Mouse (Mus musculus): ENCODE results near the gene Actn1. TPM values are rescaled to one million over a fixed set of nuclear protein-coding genes. Genes with fewer than 3 reads are reported as not detected.

The Actn1 gene
- polyA plus RNA-seq, 1 experiment from 2014 or later = 7.3 TPM

DNA sequence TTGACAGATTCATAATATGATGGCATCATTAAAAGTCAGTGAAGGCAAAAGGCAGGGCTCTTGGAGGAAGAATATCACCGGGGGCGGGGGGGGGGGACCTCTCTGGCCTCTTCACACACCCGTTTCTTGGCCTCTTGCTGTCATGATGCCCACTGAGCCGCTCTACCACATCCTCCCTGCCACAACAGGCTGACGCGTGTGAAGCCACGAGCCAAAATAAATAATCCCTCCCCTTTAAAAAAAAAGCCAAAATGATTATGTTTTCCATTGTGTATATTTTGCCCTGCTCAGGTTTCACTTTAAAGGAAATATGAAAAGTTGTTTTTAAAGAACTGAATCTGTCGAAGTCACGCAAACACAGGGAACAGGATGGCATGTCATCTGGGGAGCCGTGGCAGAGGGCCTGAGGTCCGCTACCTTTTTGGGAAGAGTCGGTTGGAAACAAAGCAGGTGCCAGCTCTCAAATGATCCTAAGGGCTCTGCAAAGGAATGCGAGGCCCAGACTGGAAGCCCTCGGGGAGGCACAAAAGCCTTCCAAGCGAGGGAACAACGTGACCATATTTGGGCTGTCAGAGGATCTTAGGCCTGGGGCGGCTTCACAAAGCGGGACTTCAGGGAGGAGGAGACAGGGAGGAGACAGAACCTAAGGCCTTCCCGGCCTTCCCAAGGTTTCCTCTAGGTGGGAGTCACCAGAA lies 51.9 kb downstream of the Actn1 start:
- no peak overlapping the region for H3K9ac ChIP-seq
- WGBS (ENCODE audit: insufficient replicate concordance) = 72% methylated on average over 19 of the region's 19 CpGs
- no peak overlapping the region for H3K27ac ChIP-seq
- no peak for ATAC-seq (ENCODE audit: low read depth)
- DNase-seq = no peak
- H3K4me3 ChIP-seq (replicated peaks) = no peak overlapping the region
- H3K27me3 ChIP-seq = no peaks in the 10 kb centered on the region
- no peaks in the 10 kb centered on the region for H3K9me3 ChIP-seq (replicated peaks)
- H3K4me2 ChIP-seq = no peak overlapping the region
- H3K4me1 ChIP-seq (replicated peaks) = peaks cover 28% of the 10 kb centered on the region
- peaks cover 13% of the 10 kb centered on the region; the same call in 1 of the 2 replicates for H3K36me3 ChIP-seq

- 72% methylated on average over 4 of the region's 4 CpGs for WGBS (ENCODE audit: insufficient replicate concordance)
- H3K9ac ChIP-seq = no peak overlapping the region
These were observed 56.9 kb downstream of the Actn1 start for GRCm38 (mm10) chr12:80203284-80203683.

GRCm38 (mm10) chr12:80199738-80200137 lies 60.4 kb downstream of the Actn1 start:
- H3K27ac ChIP-seq = no peak overlapping the region
- H3K4me2 ChIP-seq = no peak overlapping the region

More at GRCm38 (mm10) chr12:80203284-80203683, 56.9 kb downstream of the Actn1 start:
- H3K27ac ChIP-seq = no peak overlapping the region
- H3K4me3 ChIP-seq (replicated peaks) = no peak overlapping the region
- no peak overlapping the region for H3K4me2 ChIP-seq
- H3K27me3 ChIP-seq = no peaks in the 10 kb centered on the region
- ATAC-seq (ENCODE audit: low read depth) = no peak
- DNase-seq = no peak
- peaks cover 21% of the 10 kb centered on the region; the same call in 1 of the 2 replicates for H3K36me3 ChIP-seq
- H3K4me1 ChIP-seq (replicated peaks) = no peaks in the 10 kb centered on the region
- H3K9me3 ChIP-seq (replicated peaks) = no peaks in the 10 kb centered on the region

DNA sequence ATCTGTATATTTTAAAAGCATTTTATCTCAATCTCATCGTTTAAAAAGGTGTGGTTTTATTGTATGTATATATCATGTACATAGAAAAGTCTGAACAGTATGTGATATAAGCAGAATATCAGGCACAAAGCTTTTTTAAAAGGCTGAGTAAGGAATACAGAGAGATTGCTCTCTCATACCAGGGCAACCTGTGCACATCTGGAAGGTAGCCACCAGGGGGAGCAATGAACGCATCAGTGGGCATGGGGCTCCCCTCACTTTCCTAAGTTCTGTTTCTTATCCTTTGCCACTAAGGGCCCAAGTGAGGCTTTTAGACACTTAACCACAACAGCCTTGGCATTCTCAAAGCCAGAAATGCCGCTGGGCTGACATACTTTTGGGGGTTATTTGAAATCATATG lies 61.7 kb downstream of the Actn1 start:
- no peak for ATAC-seq (ENCODE audit: low read depth)

More at GRCm38 (mm10) chr12:80199738-80200137, 60.4 kb downstream of the Actn1 start:
- Histone ChIP-seq H3K9me3 (replicated peaks) (no peaks in the 10 kb centered on the region), H3K27me3 (no peaks in the 10 kb centered on the region), H3K9ac (no peak overlapping the region), H3K4me3 (replicated peaks) (no peak overlapping the region), H3K36me3 (peaks cover 24% of the 10 kb centered on the region; the same call in 1 of the 2 replicates), H3K4me1 (replicated peaks) (no peaks in the 10 kb centered on the region)
- ATAC-seq (ENCODE audit: low read depth) (no peak), DNase-seq (no peak)
- 51% methylated on average over 2 of the region's 2 CpGs for WGBS (ENCODE audit: insufficient replicate concordance)

GRCm38 (mm10) chr12:80197343-80197742 lies 62.8 kb downstream of the Actn1 start:
- peak; percentile 48 for DNase-seq
- 62% methylated on average over 10 of the region's 10 CpGs for WGBS (ENCODE audit: insufficient replicate concordance)

More for the DNA sequence above, 61.7 kb downstream of the Actn1 start:
- Histone ChIP-seq H3K27me3 (no peaks in the 10 kb centered on the region), H3K9ac (no peak overlapping the region), H3K4me3 (replicated peaks) (no peak overlapping the region), H3K36me3 (peaks cover 18% of the 10 kb centered on the region; the same call in 1 of the 2 replicates), H3K9me3 (replicated peaks) (no peaks in the 10 kb centered on the region), H3K27ac (no peak overlapping the region), H3K4me2 (no peak overlapping the region), H3K4me1 (replicated peaks) (no peaks in the 10 kb centered on the region)
- peak; percentile 20 for DNase-seq
- WGBS (ENCODE audit: insufficient replicate concordance) = 15% methylated on average over 3 of the region's 3 CpGs

DNA sequence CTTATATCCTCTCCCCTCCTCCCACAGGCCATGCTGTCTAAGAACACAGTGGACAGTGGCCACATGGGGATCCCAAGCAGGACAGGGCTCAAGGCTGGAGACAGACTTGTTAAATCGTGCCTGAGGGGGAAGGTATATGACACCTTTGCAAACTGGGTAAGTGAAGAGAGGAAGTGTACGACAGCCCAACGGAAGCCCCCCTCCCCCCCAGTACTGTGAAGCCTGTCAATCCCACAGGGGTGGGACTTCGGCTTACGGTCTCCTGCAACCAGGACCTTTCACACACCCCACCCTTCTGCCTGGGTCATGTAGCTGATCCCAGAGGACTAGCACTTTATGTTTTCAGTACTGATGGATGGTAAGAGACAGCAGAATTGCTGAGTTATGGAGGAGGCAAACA lies 68.4 kb downstream of the Actn1 start:
- WGBS (ENCODE audit: insufficient replicate concordance) = 40% methylated on average over 5 of the region's 5 CpGs
- H3K4me3 ChIP-seq (replicated peaks) = no peak overlapping the region
- no peak overlapping the region for H3K9ac ChIP-seq
- H3K9me3 ChIP-seq (replicated peaks) = no peaks in the 10 kb centered on the region
- H3K27me3 ChIP-seq = no peaks in the 10 kb centered on the region
- DNase-seq (no peak), ATAC-seq (ENCODE audit: low read depth) (no peak)
- no peaks in the 10 kb centered on the region for H3K4me1 ChIP-seq (replicated peaks)
- peaks cover 42% of the 10 kb centered on the region for H3K36me3 ChIP-seq
- no peak overlapping the region for H3K27ac ChIP-seq
- no peak overlapping the region for H3K4me2 ChIP-seq

More at GRCm38 (mm10) chr12:80197343-80197742, 62.8 kb downstream of the Actn1 start:
- peaks cover 22% of the 10 kb centered on the region for H3K36me3 ChIP-seq
- no peak for ATAC-seq (ENCODE audit: low read depth)
- H3K4me1 ChIP-seq (replicated peaks) = no peaks in the 10 kb centered on the region
- H3K27ac ChIP-seq = no peak overlapping the region
- no peaks in the 10 kb centered on the region for H3K9me3 ChIP-seq (replicated peaks)
- H3K9ac ChIP-seq = no peak overlapping the region
- no peak overlapping the region for H3K4me3 ChIP-seq (replicated peaks)
- H3K4me2 ChIP-seq = no peak overlapping the region
- H3K27me3 ChIP-seq = no peaks in the 10 kb centered on the region

- Histone ChIP-seq H3K4me2 (no peak overlapping the region), H3K9me3 (replicated peaks) (no peaks in the 10 kb centered on the region), H3K4me1 (replicated peaks) (no peaks in the 10 kb centered on the region), H3K4me3 (replicated peaks) (no peak overlapping the region), H3K9ac (no peak overlapping the region), H3K27ac (no peak overlapping the region), H3K27me3 (no peaks in the 10 kb centered on the region), H3K36me3 (peaks cover 42% of the 10 kb centered on the region)
- WGBS (ENCODE audit: insufficient replicate concordance) = 68% methylated on average over 6 of the region's 6 CpGs
- ATAC-seq (ENCODE audit: low read depth) = no peak
- no peak for DNase-seq
These were observed 68.8 kb downstream of the Actn1 start for GRCm38 (mm10) chr12:80191371-80191770.

- no peak overlapping the region for H3K9ac ChIP-seq
- no peaks in the 10 kb centered on the region for H3K9me3 ChIP-seq (replicated peaks)
- no peak overlapping the region for H3K27ac ChIP-seq
- 77% methylated on average over 10 of the region's 10 CpGs for WGBS (ENCODE audit: insufficient replicate concordance)
- no peak overlapping the region for H3K4me3 ChIP-seq (replicated peaks)
- no peaks in the 10 kb centered on the region for H3K27me3 ChIP-seq
- no peak for ATAC-seq (ENCODE audit: low read depth)
- H3K4me1 ChIP-seq (replicated peaks) = no peaks in the 10 kb centered on the region
- H3K4me2 ChIP-seq = no peak overlapping the region
- no peak for DNase-seq
- peaks cover 38% of the 10 kb centered on the region for H3K36me3 ChIP-seq
These were observed 69.3 kb downstream of the Actn1 start for GRCm38 (mm10) chr12:80190915-80191314.

DNA sequence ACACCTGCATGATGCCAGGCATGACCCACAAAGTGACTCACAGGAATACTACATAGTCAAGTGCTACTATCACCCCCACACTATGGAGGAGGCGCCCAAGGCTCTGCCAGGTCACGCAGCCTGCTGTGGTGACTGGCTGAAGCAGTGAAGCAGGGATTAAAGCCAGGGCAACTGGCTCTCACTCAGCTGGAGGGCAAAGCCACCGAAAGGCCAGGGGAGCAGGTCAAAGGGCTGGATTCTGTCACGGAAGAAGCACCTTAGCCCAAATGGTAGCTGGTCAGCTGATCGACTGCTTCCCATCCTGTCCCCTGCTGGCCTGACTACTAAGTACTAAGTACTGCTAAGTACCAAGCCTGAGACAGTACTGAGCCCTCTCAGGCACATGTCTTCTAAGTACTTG lies 76.1 kb downstream of the Actn1 start:
- no peak for DNase-seq
- H3K4me1 ChIP-seq (replicated peaks) = peaks cover 7% of the 10 kb centered on the region

GRCm38 (mm10) chr12:80181831-80182230 lies 78.3 kb downstream of the Actn1 start:
- no peak for ATAC-seq (ENCODE audit: low read depth)
- DNase-seq = no peak
- H3K27ac ChIP-seq = no peak overlapping the region

More for the DNA sequence above, 76.1 kb downstream of the Actn1 start:
- Histone ChIP-seq H3K27me3 (no peaks in the 10 kb centered on the region), H3K36me3 (peaks cover 36% of the 10 kb centered on the region), H3K9ac (no peak overlapping the region), H3K9me3 (replicated peaks) (no peaks in the 10 kb centered on the region), H3K4me2 (no peak overlapping the region), H3K4me3 (replicated peaks) (no peak overlapping the region), H3K27ac (no peak overlapping the region)
- ATAC-seq (ENCODE audit: low read depth) = no peak
- WGBS (ENCODE audit: insufficient replicate concordance) = 73% methylated on average over 5 of the region's 5 CpGs

DNA sequence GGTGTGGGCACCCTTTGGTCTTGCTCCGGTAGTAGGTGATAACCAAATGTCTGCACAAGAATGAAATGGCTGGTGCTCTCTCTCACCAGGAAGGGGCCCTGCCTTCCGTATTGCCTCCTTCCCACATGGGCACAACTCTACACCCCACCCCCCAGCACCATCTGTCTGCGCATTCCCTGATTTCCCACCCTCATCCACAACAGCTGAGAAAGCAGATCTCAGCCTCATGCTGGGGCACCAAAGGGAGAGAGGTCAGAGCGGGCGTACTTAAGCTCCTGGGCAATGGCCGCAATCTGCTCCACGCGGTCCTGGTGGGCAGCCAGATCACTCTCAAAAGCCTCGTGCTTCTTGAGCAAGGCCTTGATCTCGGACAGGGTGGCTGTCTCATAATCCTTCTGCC lies 82.1 kb downstream of the Actn1 start:
- no peak overlapping the region for H3K4me2 ChIP-seq
- 93% methylated on average over 10 of the region's 10 CpGs for WGBS (ENCODE audit: insufficient replicate concordance)
- DNase-seq (no peak), ATAC-seq (ENCODE audit: low read depth) (no peak)
- H3K4me1 ChIP-seq (replicated peaks) = peaks cover 7% of the 10 kb centered on the region
- no peaks in the 10 kb centered on the region for H3K27me3 ChIP-seq
- no peaks in the 10 kb centered on the region for H3K9me3 ChIP-seq (replicated peaks)
- H3K9ac ChIP-seq = no peak overlapping the region
- no peak overlapping the region for H3K27ac ChIP-seq
- no peak overlapping the region for H3K4me3 ChIP-seq (replicated peaks)
- peaks cover 40% of the 10 kb centered on the region for H3K36me3 ChIP-seq

More at GRCm38 (mm10) chr12:80181831-80182230, 78.3 kb downstream of the Actn1 start:
- 78% methylated on average over 2 of the region's 2 CpGs for WGBS (ENCODE audit: insufficient replicate concordance)
- Histone ChIP-seq H3K4me3 (replicated peaks) (no peak overlapping the region), H3K9me3 (replicated peaks) (no peaks in the 10 kb centered on the region), H3K4me2 (no peak overlapping the region), H3K9ac (no peak overlapping the region), H3K4me1 (replicated peaks) (peaks cover 7% of the 10 kb centered on the region), H3K27me3 (no peaks in the 10 kb centered on the region), H3K36me3 (peaks cover 29% of the 10 kb centered on the region)

DNA sequence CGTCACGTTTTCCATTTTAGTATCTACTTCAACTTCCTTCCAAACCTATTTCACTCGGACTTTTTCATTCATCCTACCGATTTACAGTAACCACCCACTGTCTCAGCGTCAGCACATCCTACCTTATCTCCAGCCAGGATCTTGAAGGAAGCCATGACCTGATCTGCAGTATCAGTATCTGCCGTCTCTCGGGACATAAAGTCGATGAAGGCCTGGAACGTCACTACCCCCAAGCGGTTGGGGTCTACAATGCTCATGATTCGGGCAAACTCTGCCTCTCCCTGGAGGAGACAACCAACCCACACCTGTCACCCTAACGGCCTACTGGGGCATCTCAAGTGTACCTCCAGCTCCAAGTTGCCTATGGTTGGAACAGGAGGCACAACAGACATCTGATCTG lies 91.4 kb downstream of the Actn1 start:
- H3K4me2 ChIP-seq = peak overlapping the region; percentile 58
- peaks cover 23% of the 10 kb centered on the region for H3K36me3 ChIP-seq
- peak overlapping the region; percentile 66 for H3K4me3 ChIP-seq (replicated peaks)
- H3K4me1 ChIP-seq (replicated peaks) = 0 out of 2 replicates have a peak, but pooled peaks cover 3% of the 10 kb centered on the region
- no peaks in the 10 kb centered on the region for H3K27me3 ChIP-seq
- no peak overlapping the region for H3K27ac ChIP-seq
- DNase-seq (no peak), ATAC-seq (ENCODE audit: low read depth) (no peak)
- H3K9ac ChIP-seq = no peak overlapping the region
- WGBS (ENCODE audit: insufficient replicate concordance) = 52% methylated on average over 12 of the region's 12 CpGs
- no peaks in the 10 kb centered on the region for H3K9me3 ChIP-seq (replicated peaks)

All from liver, embryonic 13.5 days (tissue).